In genomic region chr5:147147340-147147739, GRCm38 (mm10) we compare ENCODE assay signal across 16 mouse cellular contexts. TPM values are rescaled to one million over a fixed set of nuclear protein-coding genes. Genes with fewer than 3 reads are reported as not detected.
DNase-seq lines count a peak whose midpoint lies in the region; ATAC-seq and TF ChIP-seq lines count a peak whose summit lies in the region.
"Had no signal": no experiment of that assay in that cellular context is flagged by ENCODE, and none has a peak within 500 bp of the region (broad histone marks: within the 10 kb centered on the region; RNA-seq: fewer than 3 reads in every experiment).

No protein-coding gene starts in this region.

- H3K4me3 ChIP-seq in kidney, adult 2 months (ENCODE audit: insufficient read depth, low read depth, low read length): no peak overlapping the region
- no peak overlapping the region for H3K4me3 ChIP-seq in G1E (ENCODE audit: low read depth, low read length)
- H3K4me3 ChIP-seq: liver, embryonic 15.5 days; neural tube, embryonic 13.5 days had no signal

- no peak for DNase-seq in kidney, adult 2 months
- no peak for DNase-seq in kidney, adult 18-20 months
- DNase-seq in 416B (ENCODE audit: low read depth): peak; percentile 20
- DNase-seq in G1E (ENCODE audit: low spot score): no peak
- peak; percentile 42 for DNase-seq in induced T-regulatory cell, adult 2 months (ENCODE audit: low read depth)
- no peak for DNase-seq in right cerebral cortex, adult 18-20 months
- no peak for DNase-seq in cerebellum, postnatal 36 days
- no peak for DNase-seq in adrenal gland, postnatal 4 days (ENCODE audit: low spot score in 2 of 2)
- DNase-seq: cerebellum, adult 11-12 months; embryo, embryonic 11 days; layer of hippocampus, postnatal 36 days; retina, postnatal 1 day had no signal

- peak; percentile 40; the same call in 1 of the 2 replicates for TF ChIP-seq CTCF in kidney, adult 2 months (conservative IDR thresholded peaks at IDR 0.05; ENCODE audit: insufficient read depth, insufficient read length, low read depth, low read length)
- TF ChIP-seq CTCF in G1E (IDR thresholded peaks at IDR 0.05; ENCODE audit: low read depth, low read length): peak; percentile 53

- no peaks in the 10 kb centered on the region for H3K27me3 ChIP-seq in kidney, adult 2 months (replicated peaks; ENCODE audit: control insufficient read depth, insufficient read depth, low read length)
- H3K27me3 ChIP-seq in G1E (ENCODE audit: insufficient read depth, low read length): peaks cover 5% of the 10 kb centered on the region; the same call in 1 of the 2 replicates
- H3K27me3 ChIP-seq: liver, embryonic 15.5 days had no signal

- no peaks in the 10 kb centered on the region for H3K4me1 ChIP-seq in kidney, adult 2 months (ENCODE audit: control insufficient read depth, insufficient read depth, low read length)
- H3K4me1 ChIP-seq in G1E (ENCODE audit: insufficient read depth, low read depth, low read length): no peaks in the 10 kb centered on the region
- H3K4me1 ChIP-seq: liver, embryonic 15.5 days; neural tube, embryonic 13.5 days had no signal

- H3K36me3 ChIP-seq in kidney, adult 2 months (ENCODE audit: control insufficient read depth, insufficient read depth, low read length): no peaks in the 10 kb centered on the region
- no peaks in the 10 kb centered on the region for H3K36me3 ChIP-seq in G1E (replicated peaks)
- H3K36me3 ChIP-seq: liver, embryonic 15.5 days; neural tube, embryonic 13.5 days had no signal

- no peak overlapping the region for H3K27ac ChIP-seq in kidney, adult 2 months (ENCODE audit: insufficient read depth, low read depth, low read length)
- H3K27ac ChIP-seq: liver, embryonic 15.5 days; neural tube, embryonic 13.5 days had no signal

- no peaks in the 10 kb centered on the region for H3K9me3 ChIP-seq in G1E (replicated peaks)
- H3K9me3 ChIP-seq: liver, embryonic 15.5 days had no signal

- no peak for ATAC-seq in G1E (ENCODE audit: extremely low read depth, insufficient number of reproducible peaks, low FRiP score, poor library complexity, severe bottlenecking)

- TF ChIP-seq POLR2A in kidney, adult 2 months (IDR thresholded peaks at IDR 0.05; ENCODE audit: low read depth, low read length): no peak

RNA-seq across cellular contexts. Expression of gene Gsx1, which starts 41.2 kb away (rescaled TPM):
- polyA plus RNA-seq in kidney, adult 2 months (2012; rRNA removed): not detected in 2 replicates
- total RNA-seq in G1E (2014; fragmentation: Nextera tagmentation) (not detected in 2 replicates), G1E (2017) (0.12 TPM in 1 of 2 replicates, not detected in the other)
- not detected in 2 replicates for polyA plus RNA-seq in G1E (2012)
- not detected for total RNA-seq in adrenal gland, postnatal 4 days (2021)
- polyA plus RNA-seq: heart, embryonic 11.5 days; kidney, embryonic 14.5 days; liver, embryonic 15.5 days had no signal

Comparison
In these comparisons a context has a peak if more than half of its experiments do, and no peak if none do; other contexts are left out.
1. DNase-seq: peak in 416B (single experiment) and induced T-regulatory cell, adult 2 months (single experiment); none in kidney, adult 2 months (single experiment), kidney, adult 18-20 months (single experiment), G1E (single experiment), right cerebral cortex, adult 18-20 months (single experiment), cerebellum, postnatal 36 days (0 of 2) and adrenal gland, postnatal 4 days (0 of 2).